Mouse (Mus musculus) forebrain, postnatal 0 days (tissue): Measurements from ENCODE around the gene Nfib. TPM values are rescaled to one million over a fixed set of nuclear protein-coding genes. Genes with fewer than 3 reads are reported as not detected.

ENCODE experiments used
- ATAC-seq: fragments of 200-750 bp; cut with Nextera tagmentation; 2 replicates; pipeline ENCODE4 v1.8.0; 2017; ENCODE audit warnings: mild to moderate bottlenecking, moderate library complexity
- DNase-seq: peaks from one replicate; pipeline ENCODE4 v3.0.0-alpha.2; 2015
- H3K27ac ChIP-seq: fragments of 300-500 bp; sonication (generic); 2 replicates; pipeline ENCODE4 v1.5.1; 2014; ENCODE audit warnings: low read depth, mild to moderate bottlenecking, antibody characterized with exemption, low read length, moderate library complexity, mixed read lengths
- H3K27me3 ChIP-seq: fragments of 300-500 bp; sonication (generic); 2 replicates; pipeline ENCODE4 v1.6.1; 2014; ENCODE audit warnings: mild to moderate bottlenecking, low read length, mixed read lengths; ENCODE audit not compliant: insufficient read depth
- H3K36me3 ChIP-seq: fragments of 300-500 bp; sonication (generic); 2 replicates; pipeline ENCODE4 v1.6.1; 2014; ENCODE audit warnings: mild to moderate bottlenecking, moderate library complexity; ENCODE audit not compliant: insufficient read depth
- H3K4me1 ChIP-seq: fragments of 300-500 bp; sonication (generic); 2 replicates; pipeline ENCODE4 v1.6.1; 2014; ENCODE audit warnings: antibody characterized with exemption; ENCODE audit not compliant: insufficient read depth
- H3K4me2 ChIP-seq: fragments of 300-500 bp; sonication (generic); 2 replicates; pipeline ENCODE4 v1.6.1; 2014; ENCODE audit warnings: low read depth, mild to moderate bottlenecking, moderate library complexity
- H3K4me3 ChIP-seq: fragments of 300-500 bp; sonication (generic); 2 replicates; pipeline ENCODE4 v1.5.1; 2014; ENCODE audit warnings: low read depth, low read length, mixed read lengths
- H3K9ac ChIP-seq: fragments of 300-500 bp; sonication (generic); 2 replicates; pipeline ENCODE4 v1.6.1; 2014; ENCODE audit warnings: mild to moderate bottlenecking
- H3K9me3 ChIP-seq: fragments of 300-500 bp; sonication (generic); 2 replicates; pipeline ENCODE4 v1.6.1; 2016; ENCODE audit warnings: low read length
- CTCF ChIP-seq: sonication (generic); IDR thresholded peaks from 2 replicates; pipeline ENCODE4 v1.5.1; 2016; ENCODE audit warnings: antibody characterized with exemption, control low read depth, low read depth
- WGBS: fragments of 180-500 bp; shearing (Covaris S2); extraction: QIAGEN DNeasy Blood & Tissue Kit; methylation state at CpG from one replicate; pipeline ENCODE4 v1.1.7; 2014; 5-methylcytosine and 5-hydroxymethylcytosine counted together
- polyA plus RNA-seq: library from polyadenylated mRNA; unstranded; fragments of >200 nt; fragmentation: Nextera tagmentation; extraction: Ambion mirVana; gene quantifications from 2 replicates; pipeline ENCODE4 v1.2.1, GENCODE M21; 2015
- total RNA-seq: library from RNA; depleted of rRNA; stranded (reverse); fragments of >200 nt; gene quantifications from 2 replicates; pipeline ENCODE4 v1.2.3, GENCODE M21; 2014; rRNA removed

Gene Nfib
- total RNA-seq: 114 and 135 TPM in 2 replicates
- polyA plus RNA-seq: 40.2 and 69.0 TPM in 2 replicates

DNA sequence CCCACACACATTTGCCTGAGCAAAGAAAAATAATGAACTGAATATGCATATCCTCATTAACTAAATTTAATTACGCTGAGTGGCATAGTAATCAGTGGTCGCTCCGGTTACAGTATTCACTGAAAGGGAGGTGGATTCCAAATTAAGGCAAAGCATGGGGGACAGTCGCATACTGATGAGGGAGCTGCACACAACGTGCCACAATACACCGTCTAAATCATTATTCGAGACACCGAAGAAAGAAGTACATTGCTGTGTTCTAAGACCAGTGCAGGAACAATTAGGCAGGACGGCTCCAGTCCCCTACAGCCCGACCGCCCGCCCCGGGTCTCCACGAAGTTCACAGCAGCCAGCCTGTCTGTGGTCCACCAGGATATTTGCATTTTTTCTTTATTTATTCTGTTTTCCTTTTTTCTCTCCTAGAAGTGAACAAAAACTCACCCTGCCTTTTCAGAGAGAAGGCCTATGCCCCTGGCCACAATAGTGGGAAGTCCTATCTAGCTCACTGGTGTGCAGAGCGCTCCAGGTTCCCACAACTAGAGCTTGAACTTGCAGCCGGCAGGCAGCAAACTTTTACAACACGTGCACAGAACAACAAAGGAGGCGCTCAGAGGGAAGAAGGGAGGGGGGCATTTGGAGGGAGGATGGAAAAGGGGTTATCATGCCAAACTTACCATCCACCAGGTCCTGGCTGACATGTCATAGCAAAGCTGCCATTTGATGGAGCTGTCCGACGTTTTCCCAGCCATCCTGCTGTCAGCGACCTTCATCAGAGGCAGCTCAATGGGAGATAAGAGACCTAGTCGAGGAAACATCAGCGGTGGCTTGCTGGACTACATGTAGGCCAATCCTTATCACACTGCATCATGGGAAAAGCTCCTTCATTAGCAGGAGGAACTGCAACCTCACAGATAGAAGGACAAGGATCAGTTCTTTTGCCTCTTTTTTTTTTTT, at the start of gene Nfib:
TSS of gene Nfib (minus strand) at position 910 of the 954 bp plus-strand sequence.
- Histone ChIP-seq H3K4me2 (peak within 1 kb of the TSS; percentile 41), H3K36me3 (no peaks in the 10 kb centered on the region), H3K27ac (peak within 1 kb of the TSS; percentile 47), H3K27me3 (peaks cover 3% of the 10 kb centered on the region; the same call in 1 of the 2 replicates), H3K9me3 (no peaks in the 10 kb centered on the region), H3K9ac (0 out of 2 replicates have a peak within 1 kb of the TSS, but pooled peaks have one; percentile 1), H3K4me1 (0 out of 2 replicates have a peak, but pooled peaks cover 2% of the 10 kb centered on the region), H3K4me3 (peak within 1 kb of the TSS; percentile 21)
- TF ChIP-seq CTCF: no peak
- ATAC-seq: peak; percentile 84
- peak; percentile 44 for DNase-seq
- WGBS: 11% methylated on average over 23 of the region's 23 CpGs

- H3K36me3 ChIP-seq: no peaks in the 10 kb centered on the region
- H3K9me3 ChIP-seq: no peaks in the 10 kb centered on the region
- TF ChIP-seq CTCF: no peak
- no peaks in the 10 kb centered on the region for H3K27me3 ChIP-seq
- no peak overlapping the region for H3K4me2 ChIP-seq
- no peak overlapping the region for H3K27ac ChIP-seq
- no peak for ATAC-seq
- H3K9ac ChIP-seq: no peak overlapping the region
- no peak for DNase-seq
- H3K4me1 ChIP-seq: no peaks in the 10 kb centered on the region
- WGBS: 81% methylated on average over 5 of the region's 5 CpGs
- H3K4me3 ChIP-seq: no peak overlapping the region
These were observed 30.2 kb upstream of the Nfib start for GRCm38 (mm10) chr4:82735764-82736163.

GRCm38 (mm10) chr4:82734765-82735481, 29.4 kb upstream of the Nfib start:
- no peaks in the 10 kb centered on the region for H3K36me3 ChIP-seq
- H3K27ac ChIP-seq: no peak overlapping the region
- no peak overlapping the region for H3K4me3 ChIP-seq
- ATAC-seq: no peak
- DNase-seq: peak; percentile 23
- no peak overlapping the region for H3K4me2 ChIP-seq
- WGBS: 83% methylated on average over 22 of the region's 22 CpGs
- H3K27me3 ChIP-seq: no peaks in the 10 kb centered on the region
- H3K9me3 ChIP-seq: no peaks in the 10 kb centered on the region
- TF ChIP-seq CTCF: no peak
- H3K4me1 ChIP-seq: no peaks in the 10 kb centered on the region
- H3K9ac ChIP-seq: no peak overlapping the region

GRCm38 (mm10) chr4:82734348-82734747, 28.8 kb upstream of the Nfib start:
- H3K27ac ChIP-seq: no peak overlapping the region
- 48% methylated on average over 5 of the region's 5 CpGs for WGBS
- no peak overlapping the region for H3K9ac ChIP-seq
- no peaks in the 10 kb centered on the region for H3K9me3 ChIP-seq
- no peak overlapping the region for H3K4me2 ChIP-seq
- H3K36me3 ChIP-seq: no peaks in the 10 kb centered on the region
- TF ChIP-seq CTCF: no peak
- H3K4me1 ChIP-seq: no peaks in the 10 kb centered on the region
- ATAC-seq (no peak), DNase-seq (no peak)
- H3K27me3 ChIP-seq: no peaks in the 10 kb centered on the region
- H3K4me3 ChIP-seq: no peak overlapping the region

DNA sequence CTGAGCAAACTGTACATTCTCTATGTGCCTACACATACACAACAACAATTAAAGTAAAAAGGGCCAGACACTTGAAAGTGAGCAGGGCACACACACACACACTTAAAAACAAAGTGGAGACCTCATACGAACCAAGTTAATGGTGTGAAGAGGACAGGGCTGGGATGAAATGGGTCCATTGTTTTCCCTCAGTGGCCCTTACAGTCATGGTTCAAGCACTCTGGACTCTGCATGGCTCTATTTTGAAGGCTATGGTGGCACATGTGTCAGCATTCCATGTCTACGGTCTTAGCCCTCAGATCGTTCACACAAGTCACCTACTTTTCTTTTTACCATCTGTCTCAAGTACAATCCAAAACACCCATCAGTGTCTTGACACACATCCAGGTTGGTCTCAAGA, 28.1 kb upstream of the Nfib start:
- Histone ChIP-seq H3K9ac (no peak overlapping the region), H3K4me1 (no peaks in the 10 kb centered on the region), H3K27ac (no peak overlapping the region), H3K9me3 (no peaks in the 10 kb centered on the region), H3K4me3 (no peak overlapping the region), H3K4me2 (no peak overlapping the region), H3K36me3 (no peaks in the 10 kb centered on the region), H3K27me3 (no peaks in the 10 kb centered on the region)
- 75% methylated on average over 3 of the region's 3 CpGs for WGBS
- DNase-seq (no peak), ATAC-seq (no peak)
- TF ChIP-seq CTCF: no peak

- 25% methylated on average over 5 of the region's 5 CpGs for WGBS
- Histone ChIP-seq H3K4me1 (no peaks in the 10 kb centered on the region), H3K4me3 (no peak overlapping the region), H3K9ac (no peak overlapping the region), H3K36me3 (no peaks in the 10 kb centered on the region), H3K4me2 (no peak overlapping the region), H3K9me3 (no peaks in the 10 kb centered on the region), H3K27me3 (no peaks in the 10 kb centered on the region), H3K27ac (no peak overlapping the region)
- ATAC-seq: peak; percentile 40; the same call in 1 of the 2 replicates
- TF ChIP-seq CTCF: no peak
- no peak for DNase-seq
These were observed 24.8 kb upstream of the Nfib start for GRCm38 (mm10) chr4:82730248-82730887.
